Mouse (Mus musculus) bone marrow, adult 2 months (tissue): ENCODE results near the gene Zfand3.

ENCODE experiments used
- CTCF ChIP-seq: fragments of 200-500 bp; IDR thresholded peaks from 2 replicates; pipeline ENCODE4 v1.5.1; 2011; ENCODE audit warnings: low read length, control low read depth; ENCODE audit not compliant: control insufficient read depth, insufficient read depth
- POLR2A ChIP-seq: fragments of 200-500 bp; IDR thresholded peaks from 2 replicates; pipeline ENCODE4 v1.6.1; 2011; ENCODE audit warnings: low read depth, mild to moderate bottlenecking, control low read depth, low read length, borderline replicate concordance; ENCODE audit not compliant: control insufficient read depth

DNA sequence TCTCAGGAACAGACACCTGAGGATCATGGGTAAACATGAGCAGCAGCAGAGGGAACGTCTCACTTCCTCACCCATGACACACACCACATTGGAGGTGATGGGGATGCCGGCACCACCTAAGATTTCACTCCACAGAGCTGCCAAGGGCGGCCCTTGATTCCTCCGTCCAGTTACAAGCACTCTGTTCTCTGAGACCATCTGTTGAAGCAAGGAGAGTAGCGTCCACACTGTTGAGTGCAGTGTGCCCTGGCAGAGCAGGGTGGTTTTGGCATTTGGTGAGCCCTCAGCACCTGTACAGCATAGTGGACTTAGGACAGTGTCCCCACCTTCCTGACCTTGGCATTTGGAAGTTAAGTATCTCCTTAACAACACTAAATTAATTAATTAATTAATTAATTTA, 107.0 kb downstream of the Zfand3 start:
- no peak for TF ChIP-seq CTCF
- TF ChIP-seq POLR2A, result no peak
